Mouse (Mus musculus) liver, embryonic 12.5 days (tissue): Measurements from ENCODE around the gene Tacc2. TPM values are rescaled to one million over a fixed set of nuclear protein-coding genes. Genes with fewer than 3 reads are reported as not detected.

ENCODE experiments used
- ATAC-seq: fragments of 200-750 bp; cut with Nextera tagmentation; 2 replicates; pipeline ENCODE4 v1.8.0; 2017; ENCODE audit warnings: moderate number of reproducible peaks, mild to moderate bottlenecking, moderate library complexity
- H3K27ac ChIP-seq: fragments of 300-500 bp; sonication (generic); 2 replicates; pipeline ENCODE4 v1.5.1; 2016; ENCODE audit warnings: mild to moderate bottlenecking
- H3K27me3 ChIP-seq: fragments of 300-500 bp; sonication (generic); replicated peaks from 2 replicates; pipeline ENCODE4 v1.6.1; 2016; ENCODE audit warnings: mild to moderate bottlenecking, moderate library complexity
- H3K36me3 ChIP-seq: fragments of 300-500 bp; sonication (generic); 2 replicates; pipeline ENCODE4 v1.6.1; 2016; ENCODE audit warnings: mild to moderate bottlenecking, moderate library complexity
- H3K4me1 ChIP-seq: fragments of 300-500 bp; sonication (generic); 2 replicates; pipeline ENCODE4 v1.6.1; 2016
- H3K4me2 ChIP-seq: fragments of 300-500 bp; sonication (generic); 2 replicates; pipeline ENCODE4 v1.6.1; 2016; ENCODE audit warnings: mild to moderate bottlenecking, moderate library complexity
- H3K4me3 ChIP-seq: fragments of 300-500 bp; sonication (generic); 2 replicates; pipeline ENCODE4 v1.5.1; 2016; ENCODE audit warnings: mild to moderate bottlenecking, moderate library complexity
- H3K9ac ChIP-seq: fragments of 300-500 bp; sonication (generic); 2 replicates; pipeline ENCODE4 v1.6.1; 2016; ENCODE audit warnings: mild to moderate bottlenecking, moderate library complexity
- H3K9me3 ChIP-seq: fragments of 300-500 bp; sonication (generic); replicated peaks from 2 replicates; pipeline ENCODE4 v1.6.1; 2016; ENCODE audit warnings: mild to moderate bottlenecking, moderate library complexity
- WGBS: fragments of 180-500 bp; shearing (Covaris S2); methylation state at CpG from one replicate; pipeline ENCODE4 v1.1.7; 2016; ENCODE audit not compliant: insufficient replicate concordance; 5-methylcytosine and 5-hydroxymethylcytosine counted together
- polyA plus RNA-seq: library from polyadenylated mRNA; unstranded; fragments of >200 nt; fragmentation: Nextera tagmentation; extraction: Ambion mirVana; gene quantifications from 2 replicates; pipeline ENCODE4 v1.2.1, GENCODE M21; 2016

Tacc2 gene
- polyA plus RNA-seq, 1 experiment from 2014 or later = 6.2 TPM

DNA sequence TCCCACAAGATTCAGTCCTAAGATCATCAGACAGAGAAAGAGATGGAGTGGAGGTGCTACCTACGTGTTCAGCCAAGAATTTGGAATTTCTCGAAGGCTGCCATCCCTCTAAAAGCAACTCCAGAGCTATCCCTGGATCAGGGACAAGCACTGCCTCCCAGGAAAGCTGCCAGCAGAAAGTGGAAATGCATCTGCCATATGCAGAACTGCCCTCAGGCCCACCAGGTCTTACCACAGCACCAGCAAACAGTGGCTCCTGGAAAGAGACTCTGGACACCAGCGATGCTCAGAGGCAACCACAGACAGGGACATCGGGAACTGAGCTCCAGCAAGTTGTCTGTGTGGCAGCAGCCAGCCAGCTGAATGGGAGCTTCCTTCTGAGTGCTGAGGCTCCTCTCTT is 45.1 kb downstream of the Tacc2 start:
- no peak overlapping the region for H3K27ac ChIP-seq
- no peaks in the 10 kb centered on the region for H3K27me3 ChIP-seq
- H3K4me3 ChIP-seq = no peak overlapping the region
- no peak for ATAC-seq
- no peaks in the 10 kb centered on the region for H3K9me3 ChIP-seq
- 66% methylated on average over 4 of the region's 4 CpGs for WGBS
- no peak overlapping the region for H3K4me2 ChIP-seq
- no peaks in the 10 kb centered on the region for H3K4me1 ChIP-seq
- no peaks in the 10 kb centered on the region for H3K36me3 ChIP-seq
- no peak overlapping the region for H3K9ac ChIP-seq

DNA sequence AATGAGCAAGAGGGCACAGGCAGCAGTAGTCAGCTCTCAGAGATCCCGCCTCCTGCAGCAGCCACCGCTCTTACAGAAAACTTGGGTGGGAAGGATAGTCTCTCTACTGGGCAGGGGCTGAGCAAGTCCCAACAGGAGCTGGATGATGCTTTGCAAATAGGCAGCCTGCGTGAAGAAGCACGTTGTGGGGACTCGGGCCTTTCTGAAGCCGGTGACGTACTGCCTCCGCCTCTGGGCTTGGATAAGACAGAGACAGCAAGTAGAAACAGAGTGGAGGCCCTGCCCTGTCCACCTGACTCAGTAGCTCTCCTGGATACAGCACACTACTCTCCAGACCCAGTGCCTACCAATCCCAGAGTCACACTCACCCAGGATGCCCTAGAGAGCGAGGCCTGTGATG is 47.1 kb downstream of the Tacc2 start:
- no peak for ATAC-seq
- WGBS = 74% methylated on average over 9 of the region's 9 CpGs

GRCm38 (mm10) chr7:130625361-130625760 is 48.1 kb downstream of the Tacc2 start:
- Histone ChIP-seq H3K4me2 (no peak overlapping the region), H3K4me3 (no peak overlapping the region), H3K4me1 (no peaks in the 10 kb centered on the region), H3K9ac (no peak overlapping the region), H3K27ac (no peak overlapping the region), H3K36me3 (no peaks in the 10 kb centered on the region), H3K27me3 (no peaks in the 10 kb centered on the region), H3K9me3 (no peaks in the 10 kb centered on the region)
- 72% methylated on average over 7 of the region's 7 CpGs for WGBS
- ATAC-seq = no peak

More for the DNA sequence above, 47.1 kb downstream of the Tacc2 start:
- H3K36me3 ChIP-seq = no peaks in the 10 kb centered on the region
- H3K27me3 ChIP-seq = no peaks in the 10 kb centered on the region
- H3K9ac ChIP-seq = no peak overlapping the region
- no peak overlapping the region for H3K4me3 ChIP-seq
- H3K9me3 ChIP-seq = no peaks in the 10 kb centered on the region
- no peak overlapping the region for H3K4me2 ChIP-seq
- H3K4me1 ChIP-seq = no peaks in the 10 kb centered on the region
- H3K27ac ChIP-seq = no peak overlapping the region

DNA sequence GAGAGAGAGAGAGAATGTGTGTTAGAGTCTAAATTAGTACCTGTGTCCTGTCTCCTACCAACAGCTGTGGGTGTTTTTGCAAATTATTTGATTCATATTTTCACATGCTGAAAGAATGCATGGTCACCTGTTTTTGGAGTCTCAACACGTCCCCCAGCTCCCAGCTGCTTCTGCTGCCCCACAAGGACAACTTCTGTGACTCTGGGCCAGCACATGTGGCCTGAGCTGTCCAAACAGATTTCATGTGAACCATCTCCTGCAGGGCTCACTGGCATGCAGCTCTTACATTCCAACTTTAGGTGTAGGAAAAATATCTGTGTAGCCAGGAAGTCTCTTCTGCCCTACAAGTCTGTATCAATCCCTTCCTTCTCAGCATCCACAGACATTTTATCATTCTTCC is 51.4 kb downstream of the Tacc2 start:
- no peak for ATAC-seq
- no peak overlapping the region for H3K27ac ChIP-seq
- no peaks in the 10 kb centered on the region for H3K9me3 ChIP-seq
- 28% methylated on average over 1 of the region's 1 CpGs for WGBS
- 0 out of 2 replicates have a peak, but pooled peaks cover 6% of the 10 kb centered on the region for H3K4me1 ChIP-seq
- no peak overlapping the region for H3K9ac ChIP-seq
- H3K4me2 ChIP-seq = no peak overlapping the region
- no peaks in the 10 kb centered on the region for H3K36me3 ChIP-seq
- no peak overlapping the region for H3K4me3 ChIP-seq
- H3K27me3 ChIP-seq = no peaks in the 10 kb centered on the region

- no peak overlapping the region for H3K4me2 ChIP-seq
- no peaks in the 10 kb centered on the region for H3K9me3 ChIP-seq
- no peak overlapping the region for H3K9ac ChIP-seq
- no peaks in the 10 kb centered on the region for H3K27me3 ChIP-seq
- ATAC-seq = no peak
- H3K4me3 ChIP-seq = no peak overlapping the region
- WGBS = 63% methylated on average over 7 of the region's 7 CpGs
- H3K27ac ChIP-seq = no peak overlapping the region
- no peaks in the 10 kb centered on the region for H3K36me3 ChIP-seq
- 0 out of 2 replicates have a peak, but pooled peaks cover 6% of the 10 kb centered on the region for H3K4me1 ChIP-seq
Measured at GRCm38 (mm10) chr7:130629999-130630398, 52.8 kb downstream of the Tacc2 start.

- 0 out of 2 replicates have a peak, but pooled peaks cover 6% of the 10 kb centered on the region for H3K4me1 ChIP-seq
- H3K9me3 ChIP-seq = no peaks in the 10 kb centered on the region
- no peak for ATAC-seq
- no peak overlapping the region for H3K4me3 ChIP-seq
- H3K27ac ChIP-seq = no peak overlapping the region
- H3K36me3 ChIP-seq = no peaks in the 10 kb centered on the region
- H3K4me2 ChIP-seq = no peak overlapping the region
- no peaks in the 10 kb centered on the region for H3K27me3 ChIP-seq
- no peak overlapping the region for H3K9ac ChIP-seq
- WGBS = 73% methylated on average over 3 of the region's 3 CpGs
Measured at GRCm38 (mm10) chr7:130630956-130631355, 53.7 kb downstream of the Tacc2 start.

DNA sequence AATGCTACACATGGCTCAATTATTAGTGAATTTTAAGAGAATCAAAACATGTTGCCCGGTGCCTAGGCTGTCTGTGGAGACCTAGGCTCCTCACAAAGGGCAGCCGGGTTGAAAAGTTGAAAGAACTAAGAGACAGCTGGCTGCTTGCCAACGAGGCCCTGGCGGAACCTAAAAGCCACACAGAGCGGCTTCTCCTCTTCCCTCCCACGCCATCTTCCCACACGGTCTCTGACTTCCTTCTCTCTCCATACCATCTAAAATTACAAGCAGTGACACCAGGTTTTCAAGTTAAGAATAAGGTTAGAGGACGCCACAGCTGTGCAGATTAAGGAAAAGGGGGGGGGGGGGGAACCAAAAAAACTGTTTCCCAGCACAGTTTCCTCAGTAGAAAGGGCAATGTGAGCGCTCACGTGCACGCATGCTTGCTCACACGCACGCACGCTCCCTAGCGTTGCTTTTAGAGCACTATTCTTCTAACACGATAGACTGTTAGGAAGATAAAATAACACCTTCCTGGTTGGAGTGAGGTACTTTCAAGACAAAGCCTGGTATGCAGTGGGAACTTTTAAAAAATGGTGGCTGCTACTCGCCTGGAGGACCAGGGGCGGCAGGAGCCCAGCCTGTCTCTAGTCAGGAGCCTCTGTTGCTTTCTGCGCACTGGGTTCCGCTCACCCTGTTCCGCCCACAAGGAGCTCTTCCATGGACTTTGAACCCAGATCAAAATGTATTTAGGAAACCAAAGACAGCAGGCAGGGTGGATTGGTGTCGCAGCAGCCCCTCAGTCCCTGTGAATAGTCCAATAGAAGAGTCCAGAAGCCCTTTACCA is 54.5 kb downstream of the Tacc2 start:
- Histone ChIP-seq H3K4me2 (no peak overlapping the region), H3K4me1 (0 out of 2 replicates have a peak, but pooled peaks cover 6% of the 10 kb centered on the region), H3K9me3 (no peaks in the 10 kb centered on the region), H3K9ac (no peak overlapping the region), H3K27ac (no peak overlapping the region), H3K27me3 (no peaks in the 10 kb centered on the region), H3K4me3 (no peak overlapping the region), H3K36me3 (no peaks in the 10 kb centered on the region)
- 65% methylated on average over 22 of the region's 22 CpGs for WGBS
- no peak for ATAC-seq

GRCm38 (mm10) chr7:130632379-130632732 is 55.1 kb downstream of the Tacc2 start:
- H3K4me1 ChIP-seq = 0 out of 2 replicates have a peak, but pooled peaks cover 6% of the 10 kb centered on the region
- H3K9ac ChIP-seq = no peak overlapping the region
- H3K9me3 ChIP-seq = no peaks in the 10 kb centered on the region
- ATAC-seq = no peak
- 68% methylated on average over 5 of the region's 5 CpGs for WGBS
- no peak overlapping the region for H3K27ac ChIP-seq
- H3K36me3 ChIP-seq = no peaks in the 10 kb centered on the region
- no peaks in the 10 kb centered on the region for H3K27me3 ChIP-seq
- H3K4me3 ChIP-seq = no peak overlapping the region
- H3K4me2 ChIP-seq = no peak overlapping the region

DNA sequence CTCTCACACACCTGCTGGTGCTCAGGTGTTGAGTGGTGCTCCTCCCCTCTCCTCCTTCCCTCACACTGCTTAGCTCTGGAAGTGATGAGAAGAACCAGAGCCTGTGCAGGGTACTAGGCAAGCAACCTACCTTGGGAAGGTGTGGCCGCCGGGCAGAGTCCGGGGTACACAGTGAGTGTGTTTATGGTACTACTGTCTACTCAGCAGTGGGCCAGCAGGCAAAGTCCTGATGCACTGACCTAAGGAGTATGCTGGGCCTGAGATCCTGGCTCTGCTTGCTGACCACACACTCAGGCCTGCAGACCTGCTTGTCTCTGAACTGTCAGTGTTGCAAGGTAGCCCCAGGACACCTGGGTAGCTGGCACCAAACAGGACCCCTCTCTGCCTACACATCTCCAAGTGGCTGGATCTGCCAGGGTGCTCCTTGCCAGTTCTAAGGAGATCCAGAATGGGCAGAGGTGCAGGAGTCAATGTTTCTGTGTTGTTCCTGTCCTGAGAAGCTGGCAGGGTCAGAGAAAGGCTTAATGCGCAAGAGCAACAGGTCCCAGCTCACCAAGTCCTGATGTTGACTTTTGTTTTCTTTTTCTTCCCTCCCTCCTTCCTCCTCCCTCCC is 57.1 kb downstream of the Tacc2 start:
- Histone ChIP-seq H3K9me3 (no peaks in the 10 kb centered on the region), H3K4me1 (0 out of 2 replicates have a peak, but pooled peaks cover 6% of the 10 kb centered on the region), H3K9ac (no peak overlapping the region), H3K36me3 (no peaks in the 10 kb centered on the region), H3K4me3 (no peak overlapping the region), H3K27ac (no peak overlapping the region), H3K4me2 (no peak overlapping the region), H3K27me3 (no peaks in the 10 kb centered on the region)
- 83% methylated on average over 4 of the region's 4 CpGs for WGBS
- ATAC-seq = no peak

GRCm38 (mm10) chr7:130635212-130635611 is 58.0 kb downstream of the Tacc2 start:
- no peak overlapping the region for H3K4me2 ChIP-seq
- ATAC-seq = no peak
- no peaks in the 10 kb centered on the region for H3K9me3 ChIP-seq
- WGBS = 51% methylated on average over 7 of the region's 7 CpGs
- H3K27me3 ChIP-seq = no peaks in the 10 kb centered on the region
- 0 out of 2 replicates have a peak, but pooled peaks cover 6% of the 10 kb centered on the region for H3K4me1 ChIP-seq
- no peak overlapping the region for H3K9ac ChIP-seq
- no peak overlapping the region for H3K4me3 ChIP-seq
- no peaks in the 10 kb centered on the region for H3K36me3 ChIP-seq
- no peak overlapping the region for H3K27ac ChIP-seq

DNA sequence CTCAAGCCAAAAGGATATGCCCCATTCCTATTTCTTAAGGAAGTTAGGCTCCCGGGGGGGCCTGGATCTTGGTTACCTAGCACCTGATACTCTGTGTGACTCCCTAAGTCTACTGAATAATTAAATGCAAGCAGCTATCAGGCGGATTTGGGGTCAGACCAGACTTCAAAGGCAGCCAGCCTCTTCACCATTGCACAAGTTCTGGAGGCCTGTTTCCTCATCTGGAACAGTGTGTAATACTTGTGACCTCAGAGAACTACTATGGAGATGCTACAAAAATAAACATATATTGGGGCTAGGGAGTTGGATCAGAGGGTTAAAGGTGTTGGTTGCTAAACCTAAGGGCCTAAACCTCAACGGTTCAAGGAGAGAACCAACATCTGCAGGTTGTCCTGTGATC is 59.0 kb downstream of the Tacc2 start:
- ATAC-seq = no peak
- 72% methylated on average over 3 of the region's 3 CpGs for WGBS
- H3K27ac ChIP-seq = no peak overlapping the region
- H3K27me3 ChIP-seq = no peaks in the 10 kb centered on the region
- no peaks in the 10 kb centered on the region for H3K36me3 ChIP-seq
- H3K4me2 ChIP-seq = no peak overlapping the region
- H3K4me3 ChIP-seq = no peak overlapping the region
- H3K9me3 ChIP-seq = no peaks in the 10 kb centered on the region
- 0 out of 2 replicates have a peak, but pooled peaks cover 6% of the 10 kb centered on the region for H3K4me1 ChIP-seq
- H3K9ac ChIP-seq = no peak overlapping the region

DNA sequence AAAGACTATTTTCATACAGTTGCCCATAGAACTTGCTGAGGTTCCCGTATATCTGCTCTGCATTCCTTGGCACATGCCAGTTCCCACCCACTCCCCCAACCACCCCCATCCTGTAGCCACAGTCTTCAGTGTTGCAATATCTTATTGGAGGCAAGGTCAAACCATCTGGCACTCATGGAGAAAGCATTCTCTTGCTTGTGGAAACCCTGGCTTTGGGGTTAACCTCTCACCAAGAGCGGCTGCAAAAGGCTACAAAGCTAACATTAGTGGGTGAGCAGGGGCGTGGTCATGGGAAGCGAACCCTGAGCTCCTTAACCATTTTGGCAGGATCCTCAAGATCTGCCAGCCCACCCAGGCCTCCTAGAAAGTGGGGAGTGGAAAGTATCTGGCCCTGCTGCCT is 59.7 kb downstream of the Tacc2 start:
- Histone ChIP-seq H3K36me3 (no peaks in the 10 kb centered on the region), H3K27me3 (no peaks in the 10 kb centered on the region), H3K27ac (no peak overlapping the region), H3K4me1 (0 out of 2 replicates have a peak, but pooled peaks cover 1% of the 10 kb centered on the region), H3K4me3 (no peak overlapping the region), H3K4me2 (no peak overlapping the region), H3K9me3 (no peaks in the 10 kb centered on the region), H3K9ac (no peak overlapping the region)
- 72% methylated on average over 4 of the region's 4 CpGs for WGBS
- ATAC-seq = no peak
